Mouse (Mus musculus) small intestine, adult 2 months (tissue): Measurements from ENCODE around the gene Cse1l. TPM values are rescaled to one million over a fixed set of nuclear protein-coding genes. Genes with fewer than 3 reads are reported as not detected.

Source experiments
- H3K27ac ChIP-seq: fragments of 200-500 bp; 2 replicates; pipeline ENCODE4 v1.5.1; 2012; ENCODE audit warnings: low read depth, low read length, control low read depth, inconsistent platforms; ENCODE audit not compliant: insufficient read depth
- H3K27me3 ChIP-seq: fragments of 200-500 bp; 2 replicates; pipeline ENCODE4 v1.6.1; 2012; ENCODE audit warnings: mild to moderate bottlenecking, moderate library complexity, low read length, inconsistent platforms; ENCODE audit not compliant: control insufficient read depth, insufficient read depth
- H3K36me3 ChIP-seq: fragments of 200-500 bp; 2 replicates; pipeline ENCODE4 v1.6.1; 2012; ENCODE audit warnings: mild to moderate bottlenecking, low read length, control low read depth, inconsistent platforms; ENCODE audit not compliant: control insufficient read depth, insufficient read depth
- H3K4me1 ChIP-seq: fragments of 200-500 bp; 2 replicates; pipeline ENCODE4 v1.6.1; 2012; ENCODE audit warnings: low read length, inconsistent platforms, mixed read lengths; ENCODE audit not compliant: control insufficient read depth, insufficient read depth, insufficient read length
- H3K4me3 ChIP-seq: fragments of 200-500 bp; 2 replicates; pipeline ENCODE4 v1.5.1; 2012; ENCODE audit warnings: low read depth, mild to moderate bottlenecking, control low read depth, inconsistent platforms, low read length, moderate library complexity
- CTCF ChIP-seq: fragments of 200-500 bp; IDR thresholded peaks from 2 replicates; pipeline ENCODE4 v1.5.1; 2012; ENCODE audit warnings: low read depth, mild to moderate bottlenecking, control low read depth, inconsistent platforms, low read length, moderate library complexity, mixed read lengths; ENCODE audit not compliant: insufficient replicate concordance, insufficient read length; ENCODE audit errors: extremely low read depth
- POLR2A ChIP-seq: fragments of 200-500 bp; IDR thresholded peaks from 2 replicates; pipeline ENCODE4 v1.6.1; 2012; ENCODE audit warnings: low read depth, mild to moderate bottlenecking, control low read depth, inconsistent platforms, low read length, moderate library complexity
- WGBS: fragments of 180-500 bp; shearing (Covaris S2); methylation state at CpG from one replicate; pipeline ENCODE4 v1.1.7; 2018; 5-methylcytosine and 5-hydroxymethylcytosine counted together
- polyA plus RNA-seq: library from polyadenylated mRNA; depleted of rRNA; stranded (reverse); fragments of >200 nt; gene quantifications from 2 replicates; pipeline ENCODE4 v1.2.3, GENCODE M21; 2012; rRNA removed

Cse1l gene
- polyA plus RNA-seq: 2.1 and 3.5 TPM in 2 replicates

DNA sequence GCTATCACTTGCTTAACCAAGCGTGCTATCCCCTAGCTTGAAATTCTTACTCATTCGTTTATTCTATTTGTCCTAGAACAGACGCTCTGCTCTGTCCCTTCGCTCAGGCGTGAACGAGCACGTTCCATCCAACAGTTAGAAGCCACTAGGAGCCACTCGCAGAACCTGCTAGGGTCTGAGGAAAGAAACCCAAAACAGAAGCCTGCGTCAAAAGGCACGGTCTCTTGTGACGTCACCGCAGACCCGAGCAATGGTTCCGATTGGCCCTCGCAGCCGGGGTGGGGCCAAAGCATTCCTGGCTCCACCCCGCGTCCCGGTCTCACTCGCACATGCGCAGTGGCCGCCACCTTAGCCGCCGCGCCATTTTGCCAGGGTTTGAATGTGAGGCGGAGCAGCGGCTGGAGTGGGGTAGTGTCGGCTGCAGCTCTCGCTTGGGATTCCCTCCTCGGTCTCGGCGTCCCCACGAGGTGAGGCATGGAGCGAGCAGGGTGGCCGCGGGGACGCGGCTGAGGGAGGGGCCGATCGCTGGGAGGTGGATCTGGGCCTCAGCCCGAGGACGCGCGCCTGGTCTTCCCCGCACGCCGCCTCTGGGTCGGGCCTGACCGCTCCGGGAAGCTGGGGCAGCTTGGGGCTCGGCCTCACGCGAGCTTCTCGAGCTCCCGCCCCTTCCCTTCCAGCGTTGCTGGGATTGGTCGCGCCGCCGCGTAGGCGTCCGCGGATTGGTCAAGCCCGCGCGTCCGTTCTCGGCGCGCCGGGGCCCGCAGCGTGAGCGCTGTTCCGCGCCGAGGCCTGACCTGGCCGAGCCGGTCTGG, at the start of gene Cse1l:
Gene Cse1l, plus strand, starts transcription at position 330 of the 812 bp plus-strand sequence.
- H3K36me3 ChIP-seq: peaks cover 2% of the 10 kb centered on the region; the same call in 1 of the 2 replicates
- no peaks in the 10 kb centered on the region for H3K27me3 ChIP-seq
- no peaks in the 10 kb centered on the region; the same call in 1 of the 2 replicates for H3K4me1 ChIP-seq
- TF ChIP-seq CTCF (no peak), POLR2A (peak; percentile 48; the same call in 1 of the 2 replicates)
- peak within 1 kb of the TSS; percentile 90 for H3K4me3 ChIP-seq
- under 1% methylated on average over 80 of the region's 80 CpGs for WGBS
- H3K27ac ChIP-seq: peak within 1 kb of the TSS; percentile 98

DNA sequence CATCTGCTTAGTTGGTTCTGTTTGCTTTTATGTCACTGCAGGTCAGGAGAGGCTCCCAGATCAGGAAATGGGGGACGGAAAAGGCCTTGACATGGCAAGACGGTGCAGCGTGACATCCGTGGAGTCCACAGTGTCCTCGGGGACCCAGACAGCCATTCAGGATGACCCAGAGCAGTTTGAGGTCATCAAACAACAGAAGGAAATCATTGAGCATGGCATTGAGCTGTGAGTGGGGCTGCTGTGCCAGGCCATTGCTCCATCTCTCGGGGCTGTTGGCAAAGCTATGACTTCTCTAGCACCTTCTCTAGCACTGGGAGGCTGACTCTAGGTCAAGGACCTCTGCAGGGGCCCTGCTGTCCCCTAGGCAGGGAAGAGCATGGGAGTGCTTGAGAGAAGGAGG, 49.5 kb upstream of the Cse1l start:
- Histone ChIP-seq H3K27me3 (no peaks in the 10 kb centered on the region), H3K27ac (no peak overlapping the region), H3K4me3 (no peak overlapping the region), H3K36me3 (peaks cover 79% of the 10 kb centered on the region), H3K4me1 (no peaks in the 10 kb centered on the region)
- TF ChIP-seq POLR2A (no peak), CTCF (no peak)
- 96% methylated on average over 6 of the region's 6 CpGs for WGBS

DNA sequence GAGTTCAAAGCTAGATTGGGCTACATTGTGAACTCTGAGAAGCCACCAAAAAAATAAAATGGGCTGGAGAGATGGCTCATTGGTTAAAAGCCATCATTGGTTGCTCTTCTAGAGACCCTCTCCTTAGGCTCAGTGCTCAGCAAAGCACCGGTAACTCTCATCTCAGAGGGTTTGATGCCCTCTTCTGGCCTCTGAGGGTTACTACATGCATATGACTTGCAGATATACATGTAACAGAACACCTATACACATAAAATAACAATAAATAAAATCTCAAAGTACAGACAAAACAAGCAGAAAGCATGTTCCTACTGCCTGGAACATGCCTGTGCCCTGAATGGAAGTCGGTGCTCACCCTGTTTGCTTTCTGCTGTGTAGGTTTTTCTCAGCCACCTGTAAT, 48.7 kb upstream of the Cse1l start:
- TF ChIP-seq CTCF (peak; percentile 24; the same call in 1 of the 2 replicates), POLR2A (no peak)
- H3K36me3 ChIP-seq: peaks cover 80% of the 10 kb centered on the region
- no peaks in the 10 kb centered on the region for H3K27me3 ChIP-seq
- no peak overlapping the region for H3K4me3 ChIP-seq
- 96% methylated on average over 2 of the region's 2 CpGs for WGBS
- no peak overlapping the region for H3K27ac ChIP-seq
- H3K4me1 ChIP-seq: no peaks in the 10 kb centered on the region

DNA sequence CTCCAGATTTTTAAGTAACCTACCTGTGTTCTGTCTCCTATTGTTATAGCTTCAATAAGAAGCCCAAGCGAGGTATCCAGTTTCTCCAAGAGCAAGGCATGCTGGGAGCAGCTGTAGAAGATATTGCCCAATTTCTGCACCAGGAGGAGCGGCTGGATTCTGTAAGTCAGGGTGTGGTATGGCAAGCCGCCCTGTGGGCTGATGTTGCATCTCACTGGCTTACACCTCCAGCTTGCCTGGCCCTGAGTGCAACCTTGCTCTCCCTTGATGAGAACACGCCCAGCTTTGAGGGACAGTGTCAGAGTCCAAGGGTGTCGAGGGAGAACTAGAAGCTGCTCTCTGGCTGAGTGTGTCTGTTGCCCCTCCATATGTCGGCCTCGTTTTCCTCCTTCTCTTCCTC, 46.6 kb upstream of the Cse1l start:
- Histone ChIP-seq H3K36me3 (peaks cover 74% of the 10 kb centered on the region), H3K4me3 (no peak overlapping the region), H3K4me1 (no peaks in the 10 kb centered on the region), H3K27me3 (no peaks in the 10 kb centered on the region), H3K27ac (no peak overlapping the region)
- WGBS: 53% methylated on average over 7 of the region's 7 CpGs
- TF ChIP-seq CTCF (no peak), POLR2A (no peak)

DNA sequence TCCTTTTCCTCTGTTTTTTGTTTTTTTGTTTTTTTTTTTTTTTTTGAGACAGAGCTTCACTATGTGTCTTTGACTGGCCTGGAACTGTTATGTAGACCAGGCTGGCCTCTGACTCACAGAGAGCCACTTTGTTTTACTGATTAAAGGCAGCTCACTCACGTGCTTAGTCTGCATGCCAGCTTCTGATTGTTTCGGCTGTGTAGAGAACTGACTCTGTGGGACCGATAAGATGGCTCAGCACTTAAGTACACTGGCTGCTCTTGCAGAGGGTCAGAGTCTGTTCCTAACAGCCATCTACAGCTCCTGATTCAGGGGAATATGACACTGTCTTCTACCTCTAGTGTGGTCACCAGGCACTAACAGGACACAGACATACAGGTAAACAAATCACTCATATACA, 43.3 kb upstream of the Cse1l start:
- H3K27me3 ChIP-seq: no peaks in the 10 kb centered on the region
- H3K27ac ChIP-seq: no peak overlapping the region
- H3K4me3 ChIP-seq: no peak overlapping the region
- no peak for TF ChIP-seq CTCF
- TF ChIP-seq POLR2A: no peak
- no peaks in the 10 kb centered on the region for H3K4me1 ChIP-seq
- WGBS: 81% methylated on average over 3 of the region's 3 CpGs
- peaks cover 81% of the 10 kb centered on the region for H3K36me3 ChIP-seq

DNA sequence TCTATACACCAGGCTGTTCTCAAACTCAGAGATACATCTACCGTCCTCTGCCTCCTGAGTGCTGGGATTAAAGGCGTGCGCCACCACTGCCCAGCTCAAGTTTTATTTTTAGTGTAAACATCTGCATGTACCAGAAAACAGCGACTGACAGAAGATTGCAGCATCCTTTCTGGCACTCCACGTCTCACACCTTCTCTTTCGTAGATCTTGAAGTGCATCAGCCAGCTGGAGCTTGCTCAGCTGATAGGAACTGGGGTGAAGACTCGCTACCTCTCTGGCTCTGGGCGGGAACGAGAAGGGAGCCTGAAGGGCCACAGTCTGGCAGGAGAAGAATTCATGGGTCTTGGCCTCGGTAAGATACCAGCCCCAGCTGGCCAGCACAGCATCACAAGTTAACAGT, 40.4 kb upstream of the Cse1l start:
- H3K4me1 ChIP-seq: peaks cover 3% of the 10 kb centered on the region; the same call in 1 of the 2 replicates
- H3K36me3 ChIP-seq: peaks cover 80% of the 10 kb centered on the region
- TF ChIP-seq POLR2A (no peak), CTCF (no peak)
- no peak overlapping the region for H3K4me3 ChIP-seq
- WGBS: 91% methylated on average over 10 of the region's 10 CpGs
- no peaks in the 10 kb centered on the region for H3K27me3 ChIP-seq
- H3K27ac ChIP-seq: no peak overlapping the region

DNA sequence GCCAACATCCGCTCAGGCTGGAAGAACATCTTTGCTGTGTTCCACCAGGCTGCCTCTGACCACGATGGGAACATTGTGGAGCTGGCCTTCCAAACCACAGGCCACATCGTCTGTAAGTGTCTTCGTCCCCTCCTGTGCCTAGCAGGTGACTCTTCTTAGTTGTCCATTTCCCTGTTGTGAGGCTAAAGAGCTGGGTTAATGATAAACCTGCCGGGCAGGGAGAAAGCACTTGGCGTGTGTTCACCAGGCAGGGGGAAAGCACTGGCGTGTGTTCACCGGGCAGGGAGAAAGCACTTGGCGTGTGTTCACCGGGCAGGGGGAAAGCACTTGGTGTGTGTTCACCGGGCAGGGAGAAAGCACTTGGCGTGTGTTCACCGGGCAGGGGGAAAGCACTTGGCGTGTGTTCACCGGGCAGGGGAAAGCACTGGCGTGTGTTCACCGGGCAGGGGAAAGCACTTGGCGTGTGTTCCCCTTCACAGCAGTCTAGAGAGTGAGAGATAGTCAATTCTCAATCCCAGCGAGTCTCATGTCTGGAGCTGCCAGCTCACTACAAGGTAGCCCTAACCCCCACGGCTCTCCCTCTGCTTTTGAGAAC, 35.5 kb upstream of the Cse1l start:
- no peak for TF ChIP-seq CTCF
- no peak for TF ChIP-seq POLR2A

More for the DNA sequence above, 35.5 kb upstream of the Cse1l start:
- Histone ChIP-seq H3K27me3 (no peaks in the 10 kb centered on the region), H3K27ac (no peak overlapping the region), H3K4me3 (no peak overlapping the region), H3K36me3 (peaks cover 77% of the 10 kb centered on the region), H3K4me1 (peaks cover 3% of the 10 kb centered on the region; the same call in 1 of the 2 replicates)
- WGBS: 29% methylated on average over 20 of the region's 20 CpGs
